Mouse (Mus musculus) lung, embryonic 16.5 days (tissue): Measurements from ENCODE around the gene Tshr. TPM values are rescaled to one million over a fixed set of nuclear protein-coding genes. Genes with fewer than 3 reads are reported as not detected.
A peak's percentile ranks its signal among the peaks of the same experiment; 100 is the strongest.

Source experiments
- ATAC-seq: fragments of 200-750 bp; cut with Nextera tagmentation; 2 replicates; pipeline ENCODE4 v1.8.0; 2017; ENCODE audit warnings: low read depth, mild to moderate bottlenecking, moderate library complexity
- H3K27ac ChIP-seq: fragments of 300-500 bp; sonication (generic); 2 replicates; pipeline ENCODE4 v1.5.1; 2014; ENCODE audit warnings: mild to moderate bottlenecking, control low read depth, low read length
- H3K27me3 ChIP-seq: fragments of 300-500 bp; sonication (generic); 2 replicates; pipeline ENCODE4 v1.6.1; 2014; ENCODE audit warnings: low read depth, low read length, mixed read lengths; ENCODE audit not compliant: control insufficient read depth, insufficient read depth
- H3K36me3 ChIP-seq: fragments of 300-500 bp; sonication (generic); 2 replicates; pipeline ENCODE4 v1.6.1; 2014; ENCODE audit warnings: low read length; ENCODE audit not compliant: control insufficient read depth, insufficient read depth
- H3K4me1 ChIP-seq: fragments of 300-500 bp; sonication (generic); replicated peaks from 2 replicates; pipeline ENCODE4 v1.6.1; 2014; ENCODE audit warnings: low read length, mixed read lengths; ENCODE audit not compliant: control insufficient read depth, insufficient read depth
- H3K4me2 ChIP-seq: fragments of 300-500 bp; sonication (generic); 2 replicates; pipeline ENCODE4 v1.6.1; 2014; ENCODE audit warnings: low read depth, low read length, control low read depth
- H3K4me3 ChIP-seq: fragments of 300-500 bp; sonication (generic); 2 replicates; pipeline ENCODE4 v1.5.1; 2014; ENCODE audit warnings: mild to moderate bottlenecking, low read length, control low read depth
- H3K9ac ChIP-seq: fragments of 300-500 bp; sonication (generic); 2 replicates; pipeline ENCODE4 v1.6.1; 2014; ENCODE audit warnings: low read length, control low read depth
- H3K9me3 ChIP-seq: fragments of 300-500 bp; sonication (generic); 2 replicates; pipeline ENCODE4 v1.6.1; 2016; ENCODE audit warnings: low read length; ENCODE audit not compliant: control insufficient read depth
- WGBS: fragments of 180-500 bp; shearing (Covaris S2); extraction: QIAGEN DNeasy Blood & Tissue Kit; methylation state at CpG from one replicate; pipeline ENCODE4 v1.1.7; 2014; 5-methylcytosine and 5-hydroxymethylcytosine counted together
- polyA plus RNA-seq: library from polyadenylated mRNA; unstranded; fragments of >200 nt; fragmentation: Nextera tagmentation; extraction: Ambion mirVana; gene quantifications from 2 replicates; pipeline ENCODE4 v1.2.1, GENCODE M21; 2015

The Tshr gene
- polyA plus RNA-seq, 1 experiment from 2014 or later, result 0.19 TPM

DNA sequence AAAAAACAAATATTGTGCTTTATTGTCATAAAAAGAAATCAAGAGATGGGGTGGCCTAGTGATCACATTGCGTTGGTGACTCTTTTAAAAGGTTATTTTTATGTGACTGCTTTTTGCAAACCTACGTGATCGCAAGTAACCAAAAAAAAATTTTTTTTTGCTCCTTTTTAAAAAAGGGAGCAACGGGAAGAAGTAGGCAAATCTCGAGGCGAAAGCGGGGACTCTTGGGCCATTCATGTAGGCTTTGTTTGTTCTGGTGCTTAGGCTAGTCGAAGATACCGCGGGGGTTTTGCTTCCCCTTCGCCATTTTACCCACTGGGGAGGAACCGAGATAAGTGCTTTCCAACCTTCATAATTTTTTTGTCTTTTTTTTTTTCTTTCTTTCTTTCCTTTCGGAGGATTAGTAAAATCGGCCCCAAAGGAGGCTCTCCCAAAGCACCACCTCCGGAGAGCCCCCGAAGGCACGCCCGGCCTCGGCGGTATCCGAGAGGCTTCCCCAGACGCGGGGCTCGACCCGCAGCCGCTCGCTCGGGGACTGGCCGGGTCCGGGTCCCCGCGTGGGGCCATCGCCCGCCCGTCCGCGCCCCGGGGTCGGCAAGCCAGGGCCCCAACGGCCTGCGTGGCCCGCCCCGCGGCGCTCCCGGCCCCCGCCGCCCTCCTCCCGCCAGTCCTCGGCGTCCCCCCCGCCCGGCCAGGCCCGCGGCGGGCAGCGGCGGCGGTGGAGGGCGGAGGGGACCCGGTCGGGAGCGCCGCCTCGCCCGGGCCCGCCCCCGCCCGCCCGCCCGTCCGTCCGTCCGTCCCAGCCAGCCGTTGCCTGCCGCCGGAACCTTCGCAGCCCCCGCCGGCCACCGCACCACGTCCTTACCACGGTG, 204.5 kb downstream of the Tshr start:
- H3K9ac ChIP-seq, result peak overlapping the region; percentile 99
- peak overlapping the region; percentile 80 for H3K4me3 ChIP-seq
- peaks cover 6% of the 10 kb centered on the region; the same call in 1 of the 2 replicates for H3K36me3 ChIP-seq
- WGBS, result under 1% methylated on average over 46 of the region's 83 CpGs
- H3K4me1 ChIP-seq, result peaks cover 14% of the 10 kb centered on the region
- no peaks in the 10 kb centered on the region for H3K9me3 ChIP-seq
- H3K27ac ChIP-seq, result peak overlapping the region; percentile 100
- peak overlapping the region; percentile 71 for H3K4me2 ChIP-seq
- no peaks in the 10 kb centered on the region for H3K27me3 ChIP-seq
- peak; percentile 9; the same call in 1 of the 2 replicates for ATAC-seq

DNA sequence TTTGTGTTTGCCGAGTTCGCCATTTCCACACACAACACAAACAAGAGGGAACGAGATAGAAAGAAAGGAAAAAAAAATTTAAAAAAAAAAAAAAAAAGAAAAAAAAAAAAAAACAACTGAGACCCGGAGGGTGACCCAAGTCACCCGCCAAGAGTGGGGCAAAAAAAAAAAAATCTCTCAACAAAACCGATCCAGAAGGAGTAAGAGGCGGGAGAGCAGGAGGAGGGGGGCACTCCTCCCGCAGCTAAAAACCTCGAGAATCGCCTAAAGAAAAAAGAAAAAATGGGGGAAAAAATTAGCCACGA, 205.1 kb downstream of the Tshr start:
- H3K27ac ChIP-seq, result peak overlapping the region; percentile 100
- 0% methylated on average over 10 of the region's 11 CpGs for WGBS
- H3K9ac ChIP-seq, result peak overlapping the region; percentile 99
- peaks cover 14% of the 10 kb centered on the region for H3K4me1 ChIP-seq
- H3K36me3 ChIP-seq, result peaks cover 6% of the 10 kb centered on the region; the same call in 1 of the 2 replicates
- ATAC-seq, result no peak
- H3K9me3 ChIP-seq, result no peaks in the 10 kb centered on the region
- no peaks in the 10 kb centered on the region for H3K27me3 ChIP-seq
- H3K4me3 ChIP-seq, result peak overlapping the region; percentile 80
- peak overlapping the region; percentile 42; the same call in 1 of the 2 replicates for H3K4me2 ChIP-seq

DNA sequence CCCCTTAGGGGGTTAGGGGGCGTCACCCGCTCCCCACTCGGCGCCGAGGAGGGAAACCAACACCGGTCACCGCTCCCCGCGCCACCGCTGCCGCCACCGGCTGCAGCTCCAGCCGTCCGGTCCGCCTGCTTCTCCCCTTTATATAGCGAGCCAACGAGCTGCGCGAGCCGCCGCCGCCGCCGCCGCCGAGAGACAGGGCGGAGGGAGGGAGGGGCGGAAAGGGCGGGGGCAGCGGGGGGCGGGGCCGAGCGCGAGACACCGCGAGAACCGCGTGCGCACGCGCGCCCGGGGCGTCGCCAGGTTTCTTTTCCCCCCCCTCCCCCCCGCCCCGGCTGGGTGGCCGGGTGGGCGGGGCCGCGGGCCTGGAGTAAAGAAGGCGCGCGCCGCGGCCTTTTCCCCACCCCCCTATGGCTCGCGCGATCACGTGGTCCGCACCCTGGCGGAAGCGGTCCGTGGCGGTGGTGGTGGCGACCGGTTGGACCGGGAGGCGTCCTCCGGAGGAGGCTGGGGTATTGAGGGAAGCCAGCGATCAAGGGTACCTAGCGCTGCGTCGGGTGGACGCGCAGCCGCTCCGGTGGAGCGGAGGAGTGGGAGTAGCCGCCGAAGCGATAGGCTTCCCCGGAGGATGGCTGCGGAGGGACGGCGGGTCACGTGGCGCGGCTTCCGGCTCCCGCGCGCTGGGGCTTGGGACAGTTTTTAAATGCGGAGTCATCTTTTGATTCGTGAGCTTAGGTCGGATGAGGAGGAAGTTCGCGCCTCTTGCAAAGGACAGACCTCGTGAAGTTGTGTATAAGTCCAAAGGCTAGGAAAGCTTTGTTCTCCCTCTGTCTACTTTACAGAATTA, 205.7 kb downstream of the Tshr start, which contains the start of gene Gtf2a1:
Gene Gtf2a1, minus strand, starts transcription at position 641 of the 844 bp plus-strand sequence.
- Histone ChIP-seq H3K27me3 (no peaks in the 10 kb centered on the region), H3K27ac (peak within 1 kb of the TSS; percentile 100), H3K4me3 (peak within 1 kb of the TSS; percentile 80), H3K4me1 (peaks cover 14% of the 10 kb centered on the region), H3K9me3 (no peaks in the 10 kb centered on the region), H3K36me3 (peaks cover 4% of the 10 kb centered on the region; the same call in 1 of the 2 replicates), H3K4me2 (peak within 1 kb of the TSS; percentile 83), H3K9ac (peak within 1 kb of the TSS; percentile 99)
- peak; percentile 88 for ATAC-seq
- under 1% methylated on average over 58 of the region's 99 CpGs for WGBS

DNA sequence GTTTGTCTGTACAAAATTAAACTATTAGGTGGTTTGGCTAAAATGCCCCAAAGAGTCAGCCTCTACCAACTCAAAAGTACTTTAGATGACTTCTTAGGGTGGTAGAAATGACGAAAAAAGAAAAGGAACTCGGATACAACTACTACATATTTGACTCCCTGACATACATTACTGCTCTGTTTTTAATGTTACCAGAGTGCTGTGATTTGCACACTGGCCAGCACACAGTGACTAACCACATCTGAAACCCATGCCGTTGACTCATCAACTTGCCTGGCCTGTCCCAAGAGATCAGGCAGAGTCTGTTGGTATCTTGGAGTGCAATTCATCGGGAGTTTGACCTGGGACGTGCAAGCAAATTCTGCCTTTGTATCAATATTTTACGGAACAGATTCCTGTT, 206.4 kb downstream of the Tshr start:
- Histone ChIP-seq H3K9ac (peak overlapping the region; percentile 87), H3K4me1 (peaks cover 14% of the 10 kb centered on the region), H3K9me3 (no peaks in the 10 kb centered on the region), H3K27me3 (no peaks in the 10 kb centered on the region), H3K36me3 (peaks cover 3% of the 10 kb centered on the region; the same call in 1 of the 2 replicates), H3K4me3 (peak overlapping the region; percentile 80), H3K27ac (peak overlapping the region; percentile 98), H3K4me2 (peak overlapping the region; percentile 83)
- WGBS, result 25% methylated on average over 6 of the region's 6 CpGs
- ATAC-seq, result no peak

DNA sequence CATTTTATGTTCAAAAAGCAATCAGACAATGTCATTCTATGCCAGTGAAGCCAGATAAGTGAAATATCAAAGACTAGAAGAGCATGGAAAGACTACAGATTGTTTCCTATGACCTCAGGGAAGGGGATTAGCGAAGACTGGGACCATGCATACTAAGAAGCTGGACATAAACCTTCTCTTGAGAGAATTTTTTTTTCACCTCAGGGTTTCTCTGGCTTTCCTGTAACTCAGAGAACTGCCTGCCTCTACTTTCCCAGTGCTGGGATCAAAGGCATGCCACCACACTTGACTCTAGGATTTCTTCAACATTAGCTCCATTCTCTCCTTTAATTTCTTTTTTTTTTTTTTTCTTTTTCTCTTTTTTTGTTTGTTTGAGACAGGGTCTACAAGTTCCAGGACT, 206.8 kb downstream of the Tshr start:
- WGBS, result 83% methylated on average over 1 of the region's 1 CpGs
- no peaks in the 10 kb centered on the region for H3K9me3 ChIP-seq
- H3K9ac ChIP-seq, result peak overlapping the region; percentile 87
- no peak for ATAC-seq
- peak overlapping the region; percentile 80 for H3K4me3 ChIP-seq
- peak overlapping the region; percentile 98 for H3K27ac ChIP-seq
- H3K4me2 ChIP-seq, result peak overlapping the region; percentile 83
- H3K36me3 ChIP-seq, result no peaks in the 10 kb centered on the region
- no peaks in the 10 kb centered on the region for H3K27me3 ChIP-seq
- H3K4me1 ChIP-seq, result peaks cover 14% of the 10 kb centered on the region

DNA sequence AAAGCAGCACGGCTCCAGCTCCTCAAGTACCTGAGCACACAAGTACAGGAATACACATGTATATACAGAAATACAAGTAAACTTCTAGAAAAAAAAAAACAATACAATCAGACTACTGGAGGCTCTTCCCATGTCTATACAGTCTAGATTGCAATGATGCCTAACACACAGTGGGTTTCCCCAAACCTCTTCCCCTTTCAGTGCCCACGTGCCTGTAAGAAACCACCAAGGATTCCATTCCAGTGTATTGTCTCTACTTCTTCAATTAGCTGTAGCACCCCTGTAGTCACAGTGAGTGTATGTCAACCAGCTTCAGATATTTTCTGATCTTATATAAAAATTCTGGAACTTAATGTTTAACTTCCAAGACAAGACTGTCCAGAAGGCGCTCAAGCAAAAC, 207.8 kb downstream of the Tshr start:
- Histone ChIP-seq H3K27me3 (no peaks in the 10 kb centered on the region), H3K9me3 (no peaks in the 10 kb centered on the region), H3K27ac (no peak overlapping the region), H3K4me1 (peaks cover 11% of the 10 kb centered on the region), H3K4me2 (no peak overlapping the region), H3K4me3 (no peak overlapping the region), H3K9ac (no peak overlapping the region), H3K36me3 (no peaks in the 10 kb centered on the region)
- ATAC-seq, result no peak
- 89% methylated on average over 3 of the region's 3 CpGs for WGBS

Other genes with a start within 250 kb of the Tshr start
- gene Cep128, start 154 bp upstream of the Tshr start, polyA plus RNA-seq, result 11.1 and 12.7 TPM in 2 replicates
- gene Gtf2a1, start 205.9 kb downstream of the Tshr start, polyA plus RNA-seq, result 42.5 and 46.9 TPM in 2 replicates